Mouse (Mus musculus): ENCODE results near the gene Pparg. TPM values are rescaled to one million over a fixed set of nuclear protein-coding genes. Genes with fewer than 3 reads are reported as not detected.

Gene Pparg
- 0.14 and 0.80 TPM in 2 replicates for polyA plus RNA-seq (2015; fragmentation: Nextera tagmentation; extraction: Ambion mirVana)

DNA sequence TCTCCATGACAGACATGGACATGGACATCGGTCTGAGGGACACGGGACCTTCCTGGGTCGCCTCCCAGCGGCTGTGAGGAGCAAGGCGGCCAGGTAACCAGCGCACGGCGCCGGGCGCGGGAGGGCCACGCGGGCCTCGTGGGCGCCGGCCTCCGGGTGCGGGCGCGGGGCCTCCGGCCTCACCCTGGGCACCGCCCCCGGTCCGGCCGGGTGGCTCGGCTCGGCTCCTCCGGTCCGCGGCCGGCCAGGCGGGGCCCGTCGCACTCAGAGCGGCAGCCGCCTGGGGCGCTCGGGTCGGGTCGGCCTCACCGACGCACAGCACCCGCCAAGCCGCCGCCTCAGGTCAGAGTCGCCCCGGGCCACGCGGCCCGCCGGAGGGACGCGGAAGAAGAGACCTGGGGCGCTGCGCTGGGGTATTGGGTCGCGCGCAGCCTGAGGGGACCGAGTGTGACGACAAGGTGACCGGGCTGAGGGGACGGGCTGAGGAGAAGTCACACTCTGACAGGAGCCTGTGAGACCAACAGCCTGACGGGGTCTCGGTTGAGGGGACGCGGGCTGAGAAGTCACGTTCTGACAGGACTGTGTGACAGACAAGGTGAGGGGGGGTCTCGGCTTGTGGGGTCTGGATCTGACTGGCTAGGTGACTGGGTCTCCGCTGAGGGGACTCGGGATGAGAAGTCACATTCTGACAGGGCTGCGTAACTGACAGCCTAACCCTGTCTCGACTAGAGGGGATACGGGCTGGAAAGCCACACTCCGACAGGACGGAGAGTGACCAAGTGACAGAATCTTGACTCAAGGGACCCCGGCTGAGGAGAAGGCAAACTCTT lies at the start of gene Pparg:
TSS of gene Pparg (plus strand) at position 176 of the 830 bp plus-strand sequence.
- no peaks in the 10 kb centered on the region for H3K36me3 ChIP-seq
- H3K4me2 ChIP-seq, result peak within 1 kb of the TSS; percentile 99
- peaks cover 12% of the 10 kb centered on the region for H3K4me1 ChIP-seq (replicated peaks)
- H3K9ac ChIP-seq, result peak within 1 kb of the TSS; percentile 63
- H3K9me3 ChIP-seq, result peaks cover 7% of the 10 kb centered on the region; the same call in 1 of the 2 replicates
- peak within 1 kb of the TSS; percentile 58 for H3K4me3 ChIP-seq
- ATAC-seq (ENCODE audit: low read depth), result peak; percentile 90
- H3K27ac ChIP-seq (replicated peaks), result no peak within 1 kb of the TSS
- WGBS, result under 1% methylated on average over 73 of the region's 76 CpGs
- peaks cover 34% of the 10 kb centered on the region for H3K27me3 ChIP-seq

DNA sequence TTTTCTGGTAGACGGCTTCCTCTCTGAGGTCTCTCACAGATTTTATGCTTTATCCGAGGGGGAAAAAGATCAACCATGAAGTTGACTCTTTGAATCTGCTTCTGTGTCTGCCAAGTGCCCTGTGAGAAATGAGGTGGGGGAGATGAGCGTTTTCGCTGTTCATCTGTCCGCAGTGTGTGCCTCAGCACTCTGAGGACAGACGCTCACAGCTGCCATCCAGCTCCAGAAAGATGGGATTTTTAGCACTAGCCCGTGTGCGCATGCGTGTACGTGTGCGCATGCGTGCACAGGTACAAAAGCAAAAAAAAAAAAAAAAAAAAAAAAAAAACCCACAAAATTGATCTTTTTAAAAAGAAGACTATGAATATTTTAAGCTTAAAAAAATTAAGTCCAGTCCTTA lies 48.0 kb upstream of the Pparg start:
- Histone ChIP-seq H3K4me1 (replicated peaks) (no peaks in the 10 kb centered on the region), H3K27ac (replicated peaks) (no peak overlapping the region; the same call in 1 of the 2 replicates), H3K4me2 (peak overlapping the region; percentile 29; the same call in 1 of the 2 replicates), H3K9me3 (no peaks in the 10 kb centered on the region), H3K36me3 (no peaks in the 10 kb centered on the region), H3K9ac (peak overlapping the region; percentile 41; the same call in 1 of the 2 replicates), H3K27me3 (no peaks in the 10 kb centered on the region), H3K4me3 (peak overlapping the region; percentile 12; the same call in 1 of the 2 replicates)
- 58% methylated on average over 12 of the region's 12 CpGs for WGBS
- ATAC-seq (ENCODE audit: low read depth), result no peak

DNA sequence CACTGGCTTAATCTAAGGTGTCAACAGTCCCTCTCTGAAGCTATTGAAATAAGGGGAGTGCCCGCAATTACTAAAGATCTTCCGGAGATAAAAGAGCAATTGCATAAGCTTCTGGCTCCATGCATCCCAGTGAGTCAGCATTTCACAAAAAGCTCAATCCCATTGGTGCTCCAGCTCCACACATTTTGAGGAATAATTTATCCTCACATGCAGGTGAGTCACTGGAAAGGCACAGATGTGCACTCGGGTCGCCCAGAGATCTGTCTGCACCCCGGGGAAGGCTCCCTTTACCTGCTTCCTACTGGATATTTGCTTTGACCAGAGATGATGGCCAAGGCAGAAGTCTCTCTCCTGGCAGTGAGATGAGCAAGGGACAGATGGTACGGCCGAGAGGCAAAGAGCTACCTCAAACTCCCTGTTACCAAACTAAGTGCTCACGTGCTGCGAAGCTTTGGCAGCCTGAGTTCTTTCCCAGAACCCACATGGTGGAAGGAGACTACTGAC lies 47.5 kb upstream of the Pparg start:
- WGBS, result 70% methylated on average over 9 of the region's 9 CpGs
- H3K4me2 ChIP-seq, result no peak overlapping the region

GRCm38 (mm10) chr6:115313910-115314309 lies 46.8 kb upstream of the Pparg start:
- 72% methylated on average over 7 of the region's 7 CpGs for WGBS

More for the DNA sequence above, 47.5 kb upstream of the Pparg start:
- Histone ChIP-seq H3K9me3 (no peaks in the 10 kb centered on the region), H3K27ac (replicated peaks) (no peak overlapping the region), H3K27me3 (no peaks in the 10 kb centered on the region), H3K4me3 (no peak overlapping the region), H3K9ac (no peak overlapping the region), H3K36me3 (no peaks in the 10 kb centered on the region), H3K4me1 (replicated peaks) (no peaks in the 10 kb centered on the region)
- ATAC-seq (ENCODE audit: low read depth), result no peak

GRCm38 (mm10) chr6:115315770-115316169 lies 45.0 kb upstream of the Pparg start:
- 81% methylated on average over 4 of the region's 4 CpGs for WGBS

More at GRCm38 (mm10) chr6:115313910-115314309, 46.8 kb upstream of the Pparg start:
- no peak overlapping the region for H3K4me3 ChIP-seq
- H3K9ac ChIP-seq, result no peak overlapping the region
- no peak overlapping the region for H3K4me2 ChIP-seq
- ATAC-seq (ENCODE audit: low read depth), result no peak
- H3K27ac ChIP-seq (replicated peaks), result no peak overlapping the region
- no peaks in the 10 kb centered on the region for H3K27me3 ChIP-seq
- H3K4me1 ChIP-seq (replicated peaks), result no peaks in the 10 kb centered on the region
- H3K9me3 ChIP-seq, result no peaks in the 10 kb centered on the region
- H3K36me3 ChIP-seq, result no peaks in the 10 kb centered on the region

DNA sequence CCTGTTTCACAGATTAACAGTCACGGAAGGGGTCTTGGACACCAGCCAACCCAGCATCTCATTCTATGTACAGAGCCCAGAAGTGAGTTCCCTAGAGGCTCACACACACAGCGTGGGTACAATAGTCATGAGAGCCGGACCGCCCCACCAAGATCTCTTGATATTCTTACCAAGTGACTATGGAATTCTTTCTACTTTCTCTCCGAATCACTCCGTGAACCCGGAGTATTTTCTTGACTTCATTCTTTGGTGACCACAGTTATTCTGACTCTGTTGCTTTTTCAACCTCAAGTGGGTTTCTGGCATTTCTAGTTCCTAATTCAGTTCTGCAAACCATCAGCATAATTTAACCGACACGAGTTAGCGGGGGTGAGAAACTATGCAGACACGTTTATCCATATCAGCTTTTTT lies 43.9 kb upstream of the Pparg start:
- ATAC-seq (ENCODE audit: low read depth), result no peak
- Histone ChIP-seq H3K27ac (replicated peaks) (no peak overlapping the region), H3K9me3 (no peaks in the 10 kb centered on the region), H3K9ac (no peak overlapping the region), H3K4me3 (no peak overlapping the region), H3K27me3 (no peaks in the 10 kb centered on the region), H3K4me2 (no peak overlapping the region), H3K36me3 (no peaks in the 10 kb centered on the region), H3K4me1 (replicated peaks) (0 out of 2 replicates have a peak, but pooled peaks cover under 1% of the 10 kb centered on the region)
- WGBS, result 70% methylated on average over 11 of the region's 11 CpGs

More at GRCm38 (mm10) chr6:115315770-115316169, 45.0 kb upstream of the Pparg start:
- Histone ChIP-seq H3K9ac (no peak overlapping the region), H3K4me1 (replicated peaks) (no peaks in the 10 kb centered on the region), H3K27me3 (no peaks in the 10 kb centered on the region), H3K36me3 (no peaks in the 10 kb centered on the region), H3K27ac (replicated peaks) (no peak overlapping the region), H3K9me3 (no peaks in the 10 kb centered on the region), H3K4me3 (no peak overlapping the region), H3K4me2 (no peak overlapping the region)
- ATAC-seq (ENCODE audit: low read depth), result no peak

DNA sequence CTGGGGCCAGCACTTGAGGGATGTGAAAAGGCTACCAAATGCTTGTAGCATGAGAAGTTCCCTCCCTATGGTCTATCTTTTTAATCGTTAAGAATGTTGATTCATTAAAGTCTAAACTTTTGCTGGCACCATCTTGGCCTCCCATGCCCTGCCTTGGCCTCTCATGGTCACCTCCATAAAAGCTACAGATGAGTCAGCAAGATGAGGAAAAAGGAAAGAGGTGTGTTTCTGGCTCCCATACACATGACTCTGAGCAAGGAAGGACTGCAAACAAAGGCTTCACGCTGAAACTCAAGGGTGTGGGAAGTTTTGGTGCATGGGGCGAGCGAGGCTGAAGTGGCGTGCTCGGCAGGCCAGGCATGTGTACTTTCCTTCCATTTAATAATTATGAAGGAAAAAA lies 41.9 kb upstream of the Pparg start:
- no peaks in the 10 kb centered on the region for H3K9me3 ChIP-seq
- no peaks in the 10 kb centered on the region for H3K36me3 ChIP-seq
- H3K4me2 ChIP-seq, result no peak overlapping the region
- WGBS, result 93% methylated on average over 6 of the region's 6 CpGs
- ATAC-seq (ENCODE audit: low read depth), result no peak
- no peaks in the 10 kb centered on the region for H3K27me3 ChIP-seq
- H3K9ac ChIP-seq, result no peak overlapping the region
- H3K4me3 ChIP-seq, result no peak overlapping the region
- no peak overlapping the region for H3K27ac ChIP-seq (replicated peaks)
- H3K4me1 ChIP-seq (replicated peaks), result peaks cover 11% of the 10 kb centered on the region; the same call in 1 of the 2 replicates

GRCm38 (mm10) chr6:115319686-115320085 lies 41.1 kb upstream of the Pparg start:
- 91% methylated on average over 4 of the region's 4 CpGs for WGBS
- ATAC-seq (ENCODE audit: low read depth), result no peak
- no peak overlapping the region for H3K9ac ChIP-seq
- H3K4me3 ChIP-seq, result no peak overlapping the region
- H3K4me1 ChIP-seq (replicated peaks), result peaks cover 11% of the 10 kb centered on the region; the same call in 1 of the 2 replicates
- no peaks in the 10 kb centered on the region for H3K36me3 ChIP-seq
- H3K4me2 ChIP-seq, result no peak overlapping the region
- H3K27me3 ChIP-seq, result no peaks in the 10 kb centered on the region
- H3K9me3 ChIP-seq, result no peaks in the 10 kb centered on the region
- H3K27ac ChIP-seq (replicated peaks), result no peak overlapping the region

- H3K27ac ChIP-seq (replicated peaks), result no peak overlapping the region
- H3K9me3 ChIP-seq, result no peaks in the 10 kb centered on the region
- no peak overlapping the region for H3K9ac ChIP-seq
- H3K4me3 ChIP-seq, result no peak overlapping the region
- H3K4me2 ChIP-seq, result no peak overlapping the region
- no peak for ATAC-seq (ENCODE audit: low read depth)
- WGBS, result 85% methylated on average over 8 of the region's 8 CpGs
- no peaks in the 10 kb centered on the region for H3K27me3 ChIP-seq
- H3K36me3 ChIP-seq, result no peaks in the 10 kb centered on the region
- H3K4me1 ChIP-seq (replicated peaks), result peaks cover 11% of the 10 kb centered on the region; the same call in 1 of the 2 replicates
Observed at GRCm38 (mm10) chr6:115320927-115321714, 39.6 kb upstream of the Pparg start.

DNA sequence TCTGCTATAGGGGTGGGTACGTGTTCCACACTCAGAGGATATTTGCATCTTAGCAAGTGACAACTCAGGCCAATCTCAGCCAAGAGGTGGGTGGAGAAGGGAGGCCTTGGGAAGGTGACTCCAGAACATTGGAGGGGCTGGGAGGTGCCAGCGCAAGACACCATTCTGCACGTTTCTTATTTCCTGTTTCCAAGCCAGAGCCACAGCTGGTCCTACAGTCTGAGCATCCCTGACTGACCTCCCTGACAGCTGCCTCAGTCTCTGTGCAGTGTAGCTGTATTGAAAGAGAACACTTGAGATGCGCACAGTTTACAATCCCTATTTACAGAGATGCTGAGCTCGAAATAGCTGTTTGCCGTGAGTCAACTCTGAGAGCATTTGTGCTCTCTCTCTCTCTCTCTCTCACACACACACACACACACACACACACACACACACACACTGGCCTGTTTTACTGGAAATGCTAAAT lies 38.8 kb upstream of the Pparg start:
- Histone ChIP-seq H3K4me3 (no peak overlapping the region), H3K27ac (replicated peaks) (no peak overlapping the region), H3K9me3 (no peaks in the 10 kb centered on the region), H3K36me3 (no peaks in the 10 kb centered on the region), H3K9ac (no peak overlapping the region), H3K4me2 (no peak overlapping the region), H3K4me1 (replicated peaks) (peaks cover 11% of the 10 kb centered on the region; the same call in 1 of the 2 replicates), H3K27me3 (no peaks in the 10 kb centered on the region)
- no peak for ATAC-seq (ENCODE audit: low read depth)
- WGBS, result 51% methylated on average over 6 of the region's 6 CpGs

DNA sequence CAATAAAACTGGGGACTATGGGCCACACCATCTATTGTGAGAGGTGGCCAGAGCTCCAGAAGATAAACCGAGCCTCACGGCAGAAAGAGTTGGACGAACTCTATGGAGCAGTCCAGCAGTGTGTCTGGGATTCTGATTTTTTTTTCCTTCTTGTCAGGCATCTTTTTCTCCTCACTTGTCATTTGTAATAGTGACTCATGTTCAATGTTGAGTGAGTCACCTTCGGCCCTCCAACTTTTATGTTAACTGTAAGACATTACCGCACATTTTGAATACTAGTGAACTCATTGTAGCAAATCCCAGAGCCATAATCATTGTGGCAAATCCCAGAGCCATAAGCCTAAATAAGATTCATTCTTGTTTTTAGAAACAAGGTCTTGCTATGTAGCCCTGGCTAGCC lies 37.8 kb upstream of the Pparg start:
- no peak overlapping the region for H3K9ac ChIP-seq
- no peaks in the 10 kb centered on the region for H3K36me3 ChIP-seq
- no peak for ATAC-seq (ENCODE audit: low read depth)
- no peak overlapping the region for H3K4me2 ChIP-seq
- H3K27ac ChIP-seq (replicated peaks), result no peak overlapping the region
- H3K4me3 ChIP-seq, result no peak overlapping the region
- WGBS, result 88% methylated on average over 5 of the region's 5 CpGs
- H3K4me1 ChIP-seq (replicated peaks), result peaks cover 11% of the 10 kb centered on the region; the same call in 1 of the 2 replicates
- H3K9me3 ChIP-seq, result no peaks in the 10 kb centered on the region
- no peaks in the 10 kb centered on the region for H3K27me3 ChIP-seq

- H3K27ac ChIP-seq (replicated peaks), result no peak overlapping the region
- no peaks in the 10 kb centered on the region for H3K9me3 ChIP-seq
- no peaks in the 10 kb centered on the region for H3K27me3 ChIP-seq
- no peak overlapping the region for H3K4me3 ChIP-seq
- no peak overlapping the region for H3K4me2 ChIP-seq
- no peak for ATAC-seq (ENCODE audit: low read depth)
- no peaks in the 10 kb centered on the region for H3K36me3 ChIP-seq
- H3K9ac ChIP-seq, result no peak overlapping the region
- no peaks in the 10 kb centered on the region for H3K4me1 ChIP-seq (replicated peaks)
Observed at GRCm38 (mm10) chr6:115330964-115331363, 29.8 kb upstream of the Pparg start.
